Mouse (Mus musculus) thymus, adult 2 months (tissue): ENCODE measurements around the gene Efna1. TPM values are rescaled to one million over a fixed set of nuclear protein-coding genes. Genes with fewer than 3 reads are reported as not detected.

Experiments
- DNase-seq: peaks from one replicate; pipeline ENCODE4 v3.0.0; 2021
- H3K27ac ChIP-seq: fragments of 200-500 bp; 2 replicates; pipeline ENCODE4 v1.5.1; 2012; ENCODE audit warnings: low read length, control low read depth; ENCODE audit not compliant: control insufficient read depth, insufficient read depth
- H3K27me3 ChIP-seq: fragments of 200-500 bp; 2 replicates; pipeline ENCODE4 v1.6.1; 2012; ENCODE audit warnings: mild to moderate bottlenecking, low read length, moderate library complexity, mixed read lengths; ENCODE audit not compliant: control insufficient read depth, insufficient read depth
- H3K36me3 ChIP-seq: fragments of 200-500 bp; 2 replicates; pipeline ENCODE4 v1.6.1; 2012; ENCODE audit warnings: mild to moderate bottlenecking, low read length, moderate library complexity; ENCODE audit not compliant: control insufficient read depth, insufficient read depth
- H3K4me1 ChIP-seq: fragments of 200-500 bp; replicated peaks from 2 replicates; pipeline ENCODE4 v1.6.1; 2012; ENCODE audit warnings: low read length; ENCODE audit not compliant: control insufficient read depth, insufficient read depth
- H3K4me3 ChIP-seq: fragments of 200-500 bp; 2 replicates; pipeline ENCODE4 v1.5.1; 2012; ENCODE audit warnings: mild to moderate bottlenecking, low read length, control low read depth, moderate library complexity; ENCODE audit not compliant: control insufficient read depth, insufficient read depth
- CTCF ChIP-seq: fragments of 200-500 bp; IDR thresholded peaks from 2 replicates; pipeline ENCODE4 v1.5.1; 2012; ENCODE audit warnings: mild to moderate bottlenecking, control low read depth, low read length, moderate library complexity, borderline replicate concordance; ENCODE audit not compliant: control insufficient read depth, poor library complexity, insufficient read depth; ENCODE audit errors: extremely low read depth
- POLR2A ChIP-seq: fragments of 200-500 bp; IDR thresholded peaks from 2 replicates; pipeline ENCODE4 v1.6.1; 2012; ENCODE audit warnings: mild to moderate bottlenecking, low read length, control low read depth, moderate library complexity; ENCODE audit not compliant: control insufficient read depth, poor library complexity, insufficient read depth; ENCODE audit errors: extremely low read depth
- WGBS: fragments of 180-500 bp; shearing (Covaris S2); methylation state at CpG from one replicate; pipeline ENCODE4 v1.1.7; 2018; 5-methylcytosine and 5-hydroxymethylcytosine counted together
- polyA plus RNA-seq: library from polyadenylated mRNA; depleted of rRNA; stranded (reverse); fragments of >200 nt; gene quantifications from 2 replicates; pipeline ENCODE4 v1.2.3, GENCODE M21; 2012

Efna1 gene
- polyA plus RNA-seq, 1 experiment: 9.7 TPM

GRCm38 (mm10) chr3:89308089-89308488, 27.1 kb upstream of the Efna1 start:
- TF ChIP-seq POLR2A (no peak), CTCF (peak; percentile 76; the same call in 1 of the 2 replicates)
- peaks cover 8% of the 10 kb centered on the region for H3K4me1 ChIP-seq
- no peaks in the 10 kb centered on the region for H3K36me3 ChIP-seq
- WGBS: 9% methylated on average over 9 of the region's 9 CpGs
- no peak overlapping the region for H3K27ac ChIP-seq
- peak; percentile 54 for DNase-seq
- H3K27me3 ChIP-seq: no peaks in the 10 kb centered on the region
- H3K4me3 ChIP-seq: no peak overlapping the region

- 69% methylated on average over 8 of the region's 8 CpGs for WGBS
- Histone ChIP-seq H3K4me3 (no peak overlapping the region), H3K27ac (no peak overlapping the region), H3K36me3 (no peaks in the 10 kb centered on the region), H3K4me1 (peaks cover 8% of the 10 kb centered on the region), H3K27me3 (no peaks in the 10 kb centered on the region)
- TF ChIP-seq POLR2A (no peak), CTCF (no peak)
- DNase-seq: no peak
These were observed 24.8 kb upstream of the Efna1 start for GRCm38 (mm10) chr3:89305551-89306325.

GRCm38 (mm10) chr3:89305105-89305504, 24.2 kb upstream of the Efna1 start:
- no peak for DNase-seq
- WGBS: 85% methylated on average over 4 of the region's 4 CpGs
- Histone ChIP-seq H3K27ac (no peak overlapping the region), H3K4me3 (no peak overlapping the region), H3K27me3 (no peaks in the 10 kb centered on the region), H3K4me1 (peaks cover 8% of the 10 kb centered on the region), H3K36me3 (no peaks in the 10 kb centered on the region)
- TF ChIP-seq POLR2A (no peak), CTCF (no peak)

- Histone ChIP-seq H3K4me3 (no peak overlapping the region), H3K36me3 (no peaks in the 10 kb centered on the region), H3K27me3 (no peaks in the 10 kb centered on the region), H3K4me1 (peaks cover 9% of the 10 kb centered on the region), H3K27ac (no peak overlapping the region)
- no peak for DNase-seq
- no peak for TF ChIP-seq POLR2A
- TF ChIP-seq CTCF: no peak
- WGBS: 92% methylated on average over 6 of the region's 6 CpGs
These were observed 23.5 kb upstream of the Efna1 start for GRCm38 (mm10) chr3:89304440-89304839.

GRCm38 (mm10) chr3:89300514-89300913, 19.6 kb upstream of the Efna1 start:
- Histone ChIP-seq H3K36me3 (no peaks in the 10 kb centered on the region), H3K4me3 (no peak overlapping the region), H3K4me1 (peaks cover 13% of the 10 kb centered on the region), H3K27me3 (no peaks in the 10 kb centered on the region), H3K27ac (no peak overlapping the region)
- WGBS: 69% methylated on average over 2 of the region's 2 CpGs
- TF ChIP-seq CTCF (no peak), POLR2A (no peak)
- no peak for DNase-seq

- DNase-seq: no peak
- TF ChIP-seq POLR2A (no peak), CTCF (no peak)
- Histone ChIP-seq H3K27ac (no peak overlapping the region), H3K27me3 (no peaks in the 10 kb centered on the region), H3K36me3 (no peaks in the 10 kb centered on the region), H3K4me1 (peaks cover 10% of the 10 kb centered on the region), H3K4me3 (no peak overlapping the region)
- 57% methylated on average over 1 of the region's 1 CpGs for WGBS
These were observed 19.1 kb upstream of the Efna1 start for GRCm38 (mm10) chr3:89300071-89300470.
